Comparison of ENCODE assay signal across 26 mouse cellular contexts in genomic region chr7:132162254-132162653, GRCm38 (mm10). TPM values are rescaled to one million over a fixed set of nuclear protein-coding genes. Genes with fewer than 3 reads are reported as not detected.
DNase-seq lines count a peak whose midpoint lies in the region; ATAC-seq and TF ChIP-seq lines count a peak whose summit lies in the region.
"Had no signal": no experiment of that assay in that cellular context is flagged by ENCODE, and none has a peak within 500 bp of the region (broad histone marks: within the 10 kb centered on the region; RNA-seq: fewer than 3 reads in every experiment).

No protein-coding gene starts in this region.

- peak overlapping the region; percentile 60 for H3K27ac ChIP-seq in hindbrain, embryonic 12.5 days
- no peak overlapping the region for H3K27ac ChIP-seq in hindbrain, embryonic 11.5 days (ENCODE audit: low read depth, low read length)
- H3K27ac ChIP-seq in midbrain, postnatal 0 days (ENCODE audit: low read depth, low read length), result no peak overlapping the region
- H3K27ac ChIP-seq: embryonic facial prominence, embryonic 13.5 days; intestine, embryonic 15.5 days; limb, embryonic 12.5 days; midbrain, embryonic 12.5 days had no signal

- no peak for DNase-seq in hindbrain, embryonic 11.5 days (ENCODE audit: low spot score)
- DNase-seq in R1 (ENCODE audit: low read depth, low spot score), result peak; percentile 18
- DNase-seq in brain, embryonic 14.5 days (ENCODE audit: low read depth), result peak; percentile 76
- DNase-seq in midbrain, postnatal 0 days (ENCODE audit: low spot score), result peak; percentile 27
- no peak for DNase-seq in heart, adult 11 months
- no peak for DNase-seq in layer of hippocampus, adult 9-10 months (ENCODE audit: low spot score)
- DNase-seq: adrenal gland, postnatal 10 days; cerebellum, adult 2 months; cerebellum, postnatal 25 days; kidney, adult 8-10 months; kidney, postnatal 10 days; liver, postnatal 0 days; lung, postnatal 10 days; thymus, postnatal 14 days had no signal

- peaks cover 2% of the 10 kb centered on the region; the same call in 1 of the 2 replicates for H3K4me1 ChIP-seq in hindbrain, embryonic 12.5 days
- no peaks in the 10 kb centered on the region for H3K4me1 ChIP-seq in hindbrain, embryonic 11.5 days (replicated peaks; ENCODE audit: control insufficient read depth, insufficient read depth, low read length)
- peaks cover 5% of the 10 kb centered on the region; the same call in 1 of the 2 replicates for H3K4me1 ChIP-seq in midbrain, postnatal 0 days (ENCODE audit: insufficient read depth, low read length)
- H3K4me1 ChIP-seq: intestine, embryonic 15.5 days; limb, embryonic 12.5 days had no signal

- no peak for ATAC-seq in hindbrain, embryonic 12.5 days (ENCODE audit: low FRiP score)
- no peak for ATAC-seq in hindbrain, embryonic 11.5 days (ENCODE audit: low FRiP score)
- ATAC-seq in midbrain, postnatal 0 days (ENCODE audit: low FRiP score), result peak; percentile 34; the same call in 1 of the 2 replicates
- ATAC-seq: activated CD4-positive, CD25-positive, alpha-beta regulatory T cell, adult 4 months; intestine, embryonic 15.5 days; liver, postnatal 0 days had no signal

- H3K36me3 ChIP-seq in hindbrain, embryonic 12.5 days, result no peaks in the 10 kb centered on the region
- no peaks in the 10 kb centered on the region for H3K36me3 ChIP-seq in hindbrain, embryonic 11.5 days (ENCODE audit: control insufficient read depth, insufficient read depth, low read length)
- no peaks in the 10 kb centered on the region for H3K36me3 ChIP-seq in midbrain, postnatal 0 days (ENCODE audit: insufficient read depth, low read length)
- H3K36me3 ChIP-seq: embryonic facial prominence, embryonic 13.5 days; intestine, embryonic 15.5 days; limb, embryonic 12.5 days; midbrain, embryonic 12.5 days had no signal

- H3K4me2 ChIP-seq in hindbrain, embryonic 12.5 days (replicated peaks), result no peak overlapping the region
- H3K4me2 ChIP-seq in hindbrain, embryonic 11.5 days (replicated peaks; ENCODE audit: low read depth, low read length), result no peak overlapping the region
- H3K4me2 ChIP-seq in midbrain, postnatal 0 days (ENCODE audit: low read depth, low read length, poor library complexity, severe bottlenecking), result no peak overlapping the region
- H3K4me2 ChIP-seq: embryonic facial prominence, embryonic 13.5 days; heart, embryonic 11.5 days; intestine, embryonic 15.5 days; limb, embryonic 12.5 days; liver, embryonic 11.5 days; midbrain, embryonic 12.5 days had no signal

- no peak for TF ChIP-seq POLR2A in brain, embryonic 14.5 days (IDR thresholded peaks at IDR 0.05; ENCODE audit: borderline replicate concordance, extremely low read depth, insufficient read depth, insufficient read length, poor library complexity, severe bottlenecking)

- H3K4me3 ChIP-seq in hindbrain, embryonic 12.5 days, result no peak overlapping the region
- no peak overlapping the region for H3K4me3 ChIP-seq in hindbrain, embryonic 11.5 days (ENCODE audit: low read depth, low read length)
- no peak overlapping the region for H3K4me3 ChIP-seq in midbrain, postnatal 0 days (ENCODE audit: low read depth, low read length)
- H3K4me3 ChIP-seq: embryonic facial prominence, embryonic 13.5 days; intestine, embryonic 15.5 days; limb, embryonic 12.5 days; midbrain, embryonic 12.5 days had no signal

- H3K9ac ChIP-seq in hindbrain, embryonic 12.5 days, result no peak overlapping the region
- no peak overlapping the region for H3K9ac ChIP-seq in hindbrain, embryonic 11.5 days (ENCODE audit: low read depth, low read length)
- no peak overlapping the region for H3K9ac ChIP-seq in midbrain, postnatal 0 days (replicated peaks; ENCODE audit: low read length, poor library complexity, severe bottlenecking)
- H3K9ac ChIP-seq: embryonic facial prominence, embryonic 13.5 days; intestine, embryonic 15.5 days; limb, embryonic 12.5 days; liver, postnatal 0 days; midbrain, embryonic 12.5 days had no signal

- 71% methylated on average over 3 of the region's 3 CpGs for WGBS in hindbrain, embryonic 12.5 days
- WGBS in hindbrain, embryonic 11.5 days, result 82% methylated on average over 3 of the region's 3 CpGs
- WGBS in midbrain, postnatal 0 days, result 54% methylated on average over 3 of the region's 3 CpGs

- H3K27me3 ChIP-seq in hindbrain, embryonic 12.5 days, result no peaks in the 10 kb centered on the region
- H3K27me3 ChIP-seq in hindbrain, embryonic 11.5 days (ENCODE audit: control insufficient read depth, insufficient read depth, low read length), result no peaks in the 10 kb centered on the region
- H3K27me3 ChIP-seq in midbrain, postnatal 0 days (ENCODE audit: insufficient read depth, low read length), result no peaks in the 10 kb centered on the region
- H3K27me3 ChIP-seq: embryonic facial prominence, embryonic 13.5 days; intestine, embryonic 15.5 days; limb, embryonic 12.5 days; midbrain, embryonic 12.5 days had no signal

- no peaks in the 10 kb centered on the region for H3K9me3 ChIP-seq in hindbrain, embryonic 12.5 days (replicated peaks)
- H3K9me3 ChIP-seq in hindbrain, embryonic 11.5 days (ENCODE audit: control insufficient read depth, low read length), result no peaks in the 10 kb centered on the region
- no peaks in the 10 kb centered on the region for H3K9me3 ChIP-seq in midbrain, postnatal 0 days (ENCODE audit: low read length)
- H3K9me3 ChIP-seq: embryonic facial prominence, embryonic 13.5 days; intestine, embryonic 15.5 days; limb, embryonic 12.5 days; midbrain, embryonic 12.5 days had no signal

- TF ChIP-seq CTCF in brain, embryonic 14.5 days (IDR thresholded peaks at IDR 0.05; ENCODE audit: borderline replicate concordance, extremely low read depth, insufficient read depth, insufficient read length), result no peak
- TF ChIP-seq CTCF in midbrain, postnatal 0 days (IDR thresholded peaks at IDR 0.05), result no peak

RNA-seq across cellular contexts. Expression of gene Cpxm2, which starts 7.7 kb away (rescaled TPM):
- 7.9 and 8.2 TPM in 2 replicates for polyA plus RNA-seq in hindbrain, embryonic 12.5 days (2016; fragmentation: Nextera tagmentation; extraction: Ambion mirVana)
- 2.2 and 3.6 TPM in 2 replicates for polyA plus RNA-seq in hindbrain, embryonic 11.5 days (2014; fragmentation: Nextera tagmentation; extraction: Ambion mirVana)
- 1.4 and 3.1 TPM in 2 replicates for polyA plus RNA-seq in brain, embryonic 14.5 days (2012; rRNA removed)
- 2.4 and 3.1 TPM in 2 replicates for total RNA-seq in midbrain, postnatal 0 days (2014; rRNA removed)
- polyA plus RNA-seq in midbrain, postnatal 0 days (2015; fragmentation: Nextera tagmentation; extraction: Ambion mirVana), result 3.1 and 3.8 TPM in 2 replicates
- total RNA-seq: granulocyte monocyte progenitor cell, adult 5-6 weeks; hematopoietic stem cell, adult 5-6 weeks; MEL had no signal
- polyA plus RNA-seq: activated CD4-positive, CD25-positive, alpha-beta regulatory T cell, adult 4 months; C2C12; heart, embryonic 11.5 days had no signal

Comparison
In these comparisons a context has a peak if more than half of its experiments do, and no peak if none do; other contexts are left out.
1. DNase-seq: peak in R1 (single experiment), brain, embryonic 14.5 days (single experiment) and midbrain, postnatal 0 days (single experiment); none in hindbrain, embryonic 11.5 days (single experiment), heart, adult 11 months (single experiment) and layer of hippocampus, adult 9-10 months (single experiment).